Mouse (Mus musculus): ENCODE measurements around the gene Ahdc1. TPM values are rescaled to one million over a fixed set of nuclear protein-coding genes. Genes with fewer than 3 reads are reported as not detected.
A peak's percentile ranks its signal among the peaks of the same experiment; 100 is the strongest.
"Not testable (repeated sequence)": the region's sequence is repeated elsewhere in the genome, so short reads cannot be mapped to it uniquely, and the experiment has no call there.

Ahdc1 gene
- polyA plus RNA-seq, 1 experiment from 2014 or later: 10.4 TPM

- H3K27ac ChIP-seq (ENCODE audit: low read depth, low read length); H3K36me3 ChIP-seq (ENCODE audit: control insufficient read depth, insufficient read depth, low read length); H3K9me3 ChIP-seq (ENCODE audit: control insufficient read depth, low read length); H3K27me3 ChIP-seq (replicated peaks; ENCODE audit: control insufficient read depth, insufficient read depth, low read length); ATAC-seq; H3K4me3 ChIP-seq (ENCODE audit: low read length); H3K4me2 ChIP-seq (ENCODE audit: low read length); H3K9ac ChIP-seq (ENCODE audit: low read depth, low read length): not testable (repeated sequence)
- H3K4me1 ChIP-seq (ENCODE audit: control insufficient read depth, insufficient read depth, low read depth, low read length): peaks cover 13% of the 10 kb centered on the region
- WGBS: 63% methylated on average over 6 of the region's 6 CpGs
Measured at GRCm38 (mm10) chr4:133005885-133006451, 5.1 kb upstream of the Ahdc1 start.

DNA sequence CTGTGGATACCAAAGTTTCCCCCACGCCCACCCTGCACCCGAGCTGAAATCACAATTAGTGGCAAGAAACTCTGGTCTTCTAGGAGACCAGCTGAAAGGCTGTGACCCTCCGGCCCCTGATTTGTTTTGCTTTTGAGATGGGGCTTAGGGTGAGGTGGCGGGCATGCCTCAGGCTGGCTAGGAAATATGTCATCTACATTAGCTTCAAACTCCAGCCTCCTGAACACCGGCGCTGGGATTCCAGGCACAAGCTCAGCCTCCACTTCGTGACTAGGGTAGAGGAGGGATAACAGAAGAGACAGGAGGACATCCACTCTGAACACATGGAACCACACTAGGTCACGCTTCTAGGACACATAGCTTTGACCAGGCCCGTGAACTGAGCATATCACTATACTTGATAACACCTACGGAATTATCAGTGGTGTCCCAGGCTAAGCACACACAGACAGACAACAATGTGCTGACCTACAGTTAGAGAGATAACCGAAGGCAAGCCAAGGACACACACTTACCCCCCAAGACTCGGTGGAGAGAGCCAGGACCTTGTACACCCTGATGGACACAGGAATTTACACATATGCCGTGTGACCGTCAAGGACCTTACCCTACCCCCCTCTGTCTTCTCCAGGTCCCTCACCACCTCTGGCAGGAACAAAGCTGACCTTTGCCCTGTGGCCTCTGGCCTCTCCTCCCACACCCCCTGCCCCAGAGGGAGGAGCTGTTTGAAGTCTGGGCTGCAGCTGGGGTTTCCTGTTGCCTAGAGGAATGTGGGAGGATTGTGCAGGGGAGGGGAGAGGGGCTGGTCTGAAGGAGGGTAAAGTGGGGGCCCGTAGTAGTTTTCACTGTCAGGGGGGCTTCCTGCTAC is 3.3 kb upstream of the Ahdc1 start:
- Histone ChIP-seq H3K9ac (ENCODE audit: low read depth, low read length) (no peak overlapping the region), H3K4me3 (ENCODE audit: low read length) (no peak overlapping the region), H3K27ac (ENCODE audit: low read depth, low read length) (no peak overlapping the region), H3K4me2 (ENCODE audit: low read length) (no peak overlapping the region), H3K9me3 (ENCODE audit: control insufficient read depth, low read length) (no peaks in the 10 kb centered on the region), H3K4me1 (ENCODE audit: control insufficient read depth, insufficient read depth, low read depth, low read length) (peaks cover 13% of the 10 kb centered on the region), H3K36me3 (ENCODE audit: control insufficient read depth, insufficient read depth, low read length) (no peaks in the 10 kb centered on the region), H3K27me3 (replicated peaks; ENCODE audit: control insufficient read depth, insufficient read depth, low read length) (no peaks in the 10 kb centered on the region; the same call in 1 of the 2 replicates)
- 36% methylated on average over 15 of the region's 15 CpGs for WGBS
- ATAC-seq: no peak

GRCm38 (mm10) chr4:133009131-133009530 is 1.9 kb upstream of the Ahdc1 start:
- Histone ChIP-seq H3K4me2 (ENCODE audit: low read length) (no peak overlapping the region), H3K4me3 (ENCODE audit: low read length) (no peak overlapping the region), H3K27me3 (replicated peaks; ENCODE audit: control insufficient read depth, insufficient read depth, low read length) (no peaks in the 10 kb centered on the region; the same call in 1 of the 2 replicates), H3K9ac (ENCODE audit: low read depth, low read length) (no peak overlapping the region), H3K27ac (ENCODE audit: low read depth, low read length) (no peak overlapping the region), H3K9me3 (ENCODE audit: control insufficient read depth, low read length) (no peaks in the 10 kb centered on the region), H3K36me3 (ENCODE audit: control insufficient read depth, insufficient read depth, low read length) (no peaks in the 10 kb centered on the region), H3K4me1 (ENCODE audit: control insufficient read depth, insufficient read depth, low read depth, low read length) (peaks cover 16% of the 10 kb centered on the region)
- ATAC-seq: no peak
- WGBS: 2% methylated on average over 4 of the region's 4 CpGs

- Histone ChIP-seq H3K4me2 (ENCODE audit: low read length) (no peak overlapping the region), H3K27me3 (replicated peaks; ENCODE audit: control insufficient read depth, insufficient read depth, low read length) (no peaks in the 10 kb centered on the region; the same call in 1 of the 2 replicates), H3K4me3 (ENCODE audit: low read length) (no peak overlapping the region), H3K27ac (ENCODE audit: low read depth, low read length) (no peak overlapping the region), H3K36me3 (ENCODE audit: control insufficient read depth, insufficient read depth, low read length) (no peaks in the 10 kb centered on the region), H3K9ac (ENCODE audit: low read depth, low read length) (no peak overlapping the region), H3K9me3 (ENCODE audit: control insufficient read depth, low read length) (no peaks in the 10 kb centered on the region), H3K4me1 (ENCODE audit: control insufficient read depth, insufficient read depth, low read depth, low read length) (peaks cover 22% of the 10 kb centered on the region)
- ATAC-seq: no peak
- 66% methylated on average over 5 of the region's 5 CpGs for WGBS
Measured at GRCm38 (mm10) chr4:133009676-133010075, 1.4 kb upstream of the Ahdc1 start.

- Histone ChIP-seq H3K36me3 (ENCODE audit: control insufficient read depth, insufficient read depth, low read length) (no peaks in the 10 kb centered on the region), H3K9ac (ENCODE audit: low read depth, low read length) (no peak overlapping the region; the same call in 1 of the 2 replicates), H3K4me3 (ENCODE audit: low read length) (peak overlapping the region; percentile 89), H3K27ac (ENCODE audit: low read depth, low read length) (no peak overlapping the region; the same call in 1 of the 2 replicates), H3K4me1 (ENCODE audit: control insufficient read depth, insufficient read depth, low read depth, low read length) (peaks cover 31% of the 10 kb centered on the region), H3K9me3 (ENCODE audit: control insufficient read depth, low read length) (no peaks in the 10 kb centered on the region), H3K4me2 (ENCODE audit: low read length) (peak overlapping the region; percentile 97), H3K27me3 (replicated peaks; ENCODE audit: control insufficient read depth, insufficient read depth, low read length) (no peaks in the 10 kb centered on the region; the same call in 1 of the 2 replicates)
- 1% methylated on average over 17 of the region's 17 CpGs for WGBS
- no peak for ATAC-seq
Measured at GRCm38 (mm10) chr4:133010611-133011010, 449 bp upstream of the Ahdc1 start.

- Histone ChIP-seq H3K9ac (ENCODE audit: low read depth, low read length) (peak overlapping the region; percentile 98), H3K4me3 (ENCODE audit: low read length) (peak overlapping the region; percentile 89), H3K36me3 (ENCODE audit: control insufficient read depth, insufficient read depth, low read length) (no peaks in the 10 kb centered on the region), H3K27me3 (replicated peaks; ENCODE audit: control insufficient read depth, insufficient read depth, low read length) (no peaks in the 10 kb centered on the region; the same call in 1 of the 2 replicates), H3K4me2 (ENCODE audit: low read length) (peak overlapping the region; percentile 97), H3K4me1 (ENCODE audit: control insufficient read depth, insufficient read depth, low read depth, low read length) (peaks cover 46% of the 10 kb centered on the region), H3K9me3 (ENCODE audit: control insufficient read depth, low read length) (no peaks in the 10 kb centered on the region), H3K27ac (ENCODE audit: low read depth, low read length) (peak overlapping the region; percentile 97)
- WGBS: 1% methylated on average over 60 of the region's 84 CpGs
- 0 out of 2 replicates have a peak, but pooled peaks have one; percentile 1 for ATAC-seq
Measured at GRCm38 (mm10) chr4:133011821-133012775, 1.0 kb downstream of the Ahdc1 start.

GRCm38 (mm10) chr4:133012776-133013265 is 1.8 kb downstream of the Ahdc1 start:
- ATAC-seq: 0 out of 2 replicates have a peak, but pooled peaks have one; percentile 4
- peaks cover 53% of the 10 kb centered on the region for H3K4me1 ChIP-seq (ENCODE audit: control insufficient read depth, insufficient read depth, low read depth, low read length)
- peak overlapping the region; percentile 89 for H3K4me3 ChIP-seq (ENCODE audit: low read length)
- H3K27me3 ChIP-seq (replicated peaks; ENCODE audit: control insufficient read depth, insufficient read depth, low read length): no peaks in the 10 kb centered on the region; the same call in 1 of the 2 replicates
- H3K36me3 ChIP-seq (ENCODE audit: control insufficient read depth, insufficient read depth, low read length): no peaks in the 10 kb centered on the region
- peak overlapping the region; percentile 97 for H3K27ac ChIP-seq (ENCODE audit: low read depth, low read length)
- 0% methylated on average over 17 of the region's 17 CpGs for WGBS
- H3K4me2 ChIP-seq (ENCODE audit: low read length): peak overlapping the region; percentile 97
- H3K9me3 ChIP-seq (ENCODE audit: control insufficient read depth, low read length): no peaks in the 10 kb centered on the region
- peak overlapping the region; percentile 98 for H3K9ac ChIP-seq (ENCODE audit: low read depth, low read length)

DNA sequence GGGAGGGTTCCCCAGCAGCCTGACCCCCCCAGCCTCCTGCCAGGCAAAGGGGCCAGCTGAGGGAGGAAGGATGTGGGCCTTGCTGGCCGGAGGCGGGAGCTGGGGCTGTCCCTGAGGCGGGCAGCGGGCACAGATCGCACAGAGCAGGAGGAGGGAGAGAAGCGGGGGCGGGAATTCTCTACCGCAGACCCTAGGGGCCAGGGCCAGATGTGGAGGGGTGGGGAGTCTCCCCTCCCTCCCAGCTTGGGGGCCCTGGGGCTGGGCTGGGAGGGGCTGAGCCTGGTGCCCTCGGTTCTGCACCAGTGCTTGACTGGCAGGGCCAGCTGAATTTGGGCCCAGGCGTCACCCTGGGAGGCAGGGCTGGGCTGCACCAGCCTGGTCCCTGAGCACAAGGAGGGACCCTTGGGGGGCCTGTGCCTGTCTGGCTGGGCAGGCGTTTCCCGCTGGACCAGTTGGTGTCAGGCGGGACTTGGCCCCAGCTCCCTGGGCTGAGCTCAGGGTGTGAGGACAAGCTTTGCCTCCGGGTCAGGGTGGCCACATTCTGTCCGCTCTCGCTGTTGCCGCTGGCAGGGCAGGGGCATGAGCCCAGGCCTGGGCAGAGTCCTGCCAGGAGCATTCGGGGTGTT is 2.3 kb downstream of the Ahdc1 start:
- Histone ChIP-seq H3K4me2 (ENCODE audit: low read length) (peak overlapping the region; percentile 97), H3K27me3 (replicated peaks; ENCODE audit: control insufficient read depth, insufficient read depth, low read length) (no peaks in the 10 kb centered on the region; the same call in 1 of the 2 replicates), H3K4me1 (ENCODE audit: control insufficient read depth, insufficient read depth, low read depth, low read length) (peaks cover 59% of the 10 kb centered on the region), H3K27ac (ENCODE audit: low read depth, low read length) (peak overlapping the region; percentile 97), H3K9me3 (ENCODE audit: control insufficient read depth, low read length) (no peaks in the 10 kb centered on the region), H3K4me3 (ENCODE audit: low read length) (peak overlapping the region; percentile 89), H3K9ac (ENCODE audit: low read depth, low read length) (peak overlapping the region; percentile 98), H3K36me3 (ENCODE audit: control insufficient read depth, insufficient read depth, low read length) (no peaks in the 10 kb centered on the region)
- peak; percentile 34 for ATAC-seq
- WGBS: 0% methylated on average over 14 of the region's 18 CpGs
